Mouse (Mus musculus) erythroblast, embryonic 14.5 days (primary cell): Measurements from ENCODE around the gene Castor1.

ENCODE experiments used
- GATA1 ChIP-seq: IDR thresholded peaks from 2 replicates; pipeline ENCODE4 v1.6.1; 2012; ENCODE audit warnings: low read length, inconsistent platforms, mixed read lengths
- TAL1 ChIP-seq: IDR thresholded peaks from 3 replicates; pipeline ENCODE4 v1.6.1; 2012; ENCODE audit warnings: low read length, inconsistent platforms, mixed read lengths

GRCm38 (mm10) chr11:4270744-4271459 lies 52.9 kb downstream of the Castor1 start:
- TF ChIP-seq GATA1 (no peak), TAL1 (no peak)
